Mouse (Mus musculus): ENCODE data around the gene Sec24a. TPM values are rescaled to one million over a fixed set of nuclear protein-coding genes. Genes with fewer than 3 reads are reported as not detected.
"Not testable (repeated sequence)": the region's sequence is repeated elsewhere in the genome, so short reads cannot be mapped to it uniquely, and the experiment has no call there.

The Sec24a gene
- polyA plus RNA-seq, 1 experiment from 2014 or later: 14.6 TPM

DNA sequence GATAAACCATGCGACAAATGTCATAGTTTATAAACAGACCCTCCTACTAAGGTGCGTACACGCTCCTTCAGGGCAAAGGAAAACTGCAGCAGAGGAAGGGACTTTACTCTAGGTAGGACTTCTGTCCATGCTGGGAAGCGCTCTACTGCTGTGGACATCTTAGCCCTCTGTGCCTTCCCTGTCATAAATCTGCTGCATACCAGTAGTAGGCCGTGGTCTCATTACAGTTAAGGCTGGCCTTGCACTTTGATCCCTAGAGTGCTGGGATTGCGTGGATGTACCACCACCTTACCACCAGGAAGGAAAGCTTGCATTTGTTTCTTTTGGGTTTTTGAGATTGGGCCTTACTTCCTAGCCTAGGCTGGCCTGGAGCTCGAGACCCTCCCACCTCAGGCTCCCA lies 27.2 kb upstream of the Sec24a start:
- no peaks in the 10 kb centered on the region for H3K27me3 ChIP-seq (replicated peaks; ENCODE audit: control insufficient read depth, insufficient read depth, low read length)
- no peak overlapping the region for H3K4me3 ChIP-seq (replicated peaks; ENCODE audit: low read length)
- no peak overlapping the region for H3K9ac ChIP-seq (replicated peaks; ENCODE audit: low read depth, low read length)
- no peak overlapping the region for H3K4me2 ChIP-seq (ENCODE audit: low read length)
- no peaks in the 10 kb centered on the region for H3K9me3 ChIP-seq (ENCODE audit: control insufficient read depth, low read length)
- 95% methylated on average over 7 of the region's 7 CpGs for WGBS
- H3K36me3 ChIP-seq (ENCODE audit: control insufficient read depth, insufficient read depth): peaks cover 15% of the 10 kb centered on the region
- ATAC-seq: no peak
- H3K4me1 ChIP-seq (replicated peaks; ENCODE audit: control insufficient read depth, insufficient read depth, low read length): no peaks in the 10 kb centered on the region
- no peak overlapping the region for H3K27ac ChIP-seq (ENCODE audit: low read length)

DNA sequence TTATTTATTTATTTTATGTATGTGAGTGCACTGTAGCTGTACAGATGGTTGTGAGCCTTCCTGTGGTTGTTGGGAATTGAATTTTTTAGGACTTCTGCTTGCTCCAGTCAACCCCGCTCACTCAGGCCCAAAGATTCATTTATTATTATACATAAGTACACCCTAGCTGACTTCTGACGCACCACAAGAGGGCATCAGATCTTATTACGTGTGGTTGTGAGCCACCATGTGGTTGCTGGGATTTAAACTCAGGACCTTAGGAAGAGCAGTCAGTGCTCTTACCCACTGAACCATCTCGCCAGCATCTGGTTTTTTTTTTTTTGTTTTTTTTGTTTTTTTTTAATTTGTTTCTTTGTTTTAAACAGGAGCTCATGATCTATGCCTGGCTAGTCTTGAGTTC lies 26.3 kb upstream of the Sec24a start:
- H3K4me2 ChIP-seq (ENCODE audit: low read length); H3K4me1 ChIP-seq (replicated peaks; ENCODE audit: control insufficient read depth, insufficient read depth, low read length); H3K27me3 ChIP-seq (replicated peaks; ENCODE audit: control insufficient read depth, insufficient read depth, low read length); H3K27ac ChIP-seq (ENCODE audit: low read length); ATAC-seq; H3K9me3 ChIP-seq (ENCODE audit: control insufficient read depth, low read length); H3K4me3 ChIP-seq (replicated peaks; ENCODE audit: low read length); H3K9ac ChIP-seq (replicated peaks; ENCODE audit: low read depth, low read length): not testable (repeated sequence)
- H3K36me3 ChIP-seq (ENCODE audit: control insufficient read depth, insufficient read depth): peaks cover 16% of the 10 kb centered on the region
- WGBS: 79% methylated on average over 4 of the region's 4 CpGs

DNA sequence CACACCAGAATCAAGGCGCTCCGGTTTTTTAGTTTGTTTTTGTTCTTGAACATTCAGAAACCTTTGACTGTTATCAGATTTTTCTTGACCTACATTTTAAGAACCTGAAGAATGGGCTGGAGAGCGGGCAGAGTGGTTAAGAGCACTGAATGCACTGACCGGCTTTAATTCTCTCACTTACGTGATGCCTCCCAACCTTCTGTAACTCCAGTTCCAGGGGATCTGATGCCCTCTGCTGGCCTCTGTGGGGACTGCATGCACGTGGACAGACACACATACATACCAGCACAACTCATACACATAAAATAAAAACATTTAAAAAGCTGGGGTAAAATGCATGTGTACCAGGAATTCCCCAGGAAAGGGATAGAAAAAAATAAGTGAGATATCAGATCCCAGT lies 22.5 kb upstream of the Sec24a start:
- no peaks in the 10 kb centered on the region for H3K27me3 ChIP-seq (replicated peaks; ENCODE audit: control insufficient read depth, insufficient read depth, low read length)
- WGBS: 91% methylated on average over 6 of the region's 6 CpGs
- no peak overlapping the region for H3K9ac ChIP-seq (replicated peaks; ENCODE audit: low read depth, low read length)
- H3K36me3 ChIP-seq (ENCODE audit: control insufficient read depth, insufficient read depth): peaks cover 20% of the 10 kb centered on the region
- no peak overlapping the region for H3K4me2 ChIP-seq (ENCODE audit: low read length)
- H3K4me3 ChIP-seq (replicated peaks; ENCODE audit: low read length): no peak overlapping the region
- ATAC-seq: no peak
- no peak overlapping the region for H3K27ac ChIP-seq (ENCODE audit: low read length)
- no peaks in the 10 kb centered on the region for H3K9me3 ChIP-seq (ENCODE audit: control insufficient read depth, low read length)
- H3K4me1 ChIP-seq (replicated peaks; ENCODE audit: control insufficient read depth, insufficient read depth, low read length): no peaks in the 10 kb centered on the region

DNA sequence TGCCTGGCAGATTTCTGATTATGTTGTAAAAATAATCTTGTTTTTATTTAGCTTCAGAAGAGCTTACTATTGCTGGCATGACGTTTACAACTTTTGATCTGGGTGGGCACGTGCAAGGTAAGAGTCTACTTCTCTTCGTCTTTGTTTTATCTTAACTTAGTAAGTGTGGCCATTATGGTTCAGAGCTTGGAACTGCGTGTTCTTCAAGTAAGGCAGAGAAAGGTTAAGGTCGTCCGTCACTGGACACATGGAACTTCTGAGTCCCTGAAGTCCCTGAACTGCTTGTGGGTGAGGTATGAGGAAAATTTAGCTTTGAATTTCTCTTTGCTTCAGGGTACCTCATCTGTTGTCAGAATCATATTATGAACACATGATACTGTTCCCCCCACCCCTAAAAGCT lies 19.3 kb upstream of the Sec24a start:
- Histone ChIP-seq H3K9ac (replicated peaks; ENCODE audit: low read depth, low read length) (no peak overlapping the region), H3K4me1 (replicated peaks; ENCODE audit: control insufficient read depth, insufficient read depth, low read length) (no peaks in the 10 kb centered on the region), H3K27me3 (replicated peaks; ENCODE audit: control insufficient read depth, insufficient read depth, low read length) (no peaks in the 10 kb centered on the region), H3K4me2 (ENCODE audit: low read length) (no peak overlapping the region), H3K4me3 (replicated peaks; ENCODE audit: low read length) (no peak overlapping the region), H3K36me3 (ENCODE audit: control insufficient read depth, insufficient read depth) (peaks cover 25% of the 10 kb centered on the region), H3K9me3 (ENCODE audit: control insufficient read depth, low read length) (no peaks in the 10 kb centered on the region), H3K27ac (ENCODE audit: low read length) (no peak overlapping the region)
- no peak for ATAC-seq
- WGBS: 92% methylated on average over 6 of the region's 6 CpGs

DNA sequence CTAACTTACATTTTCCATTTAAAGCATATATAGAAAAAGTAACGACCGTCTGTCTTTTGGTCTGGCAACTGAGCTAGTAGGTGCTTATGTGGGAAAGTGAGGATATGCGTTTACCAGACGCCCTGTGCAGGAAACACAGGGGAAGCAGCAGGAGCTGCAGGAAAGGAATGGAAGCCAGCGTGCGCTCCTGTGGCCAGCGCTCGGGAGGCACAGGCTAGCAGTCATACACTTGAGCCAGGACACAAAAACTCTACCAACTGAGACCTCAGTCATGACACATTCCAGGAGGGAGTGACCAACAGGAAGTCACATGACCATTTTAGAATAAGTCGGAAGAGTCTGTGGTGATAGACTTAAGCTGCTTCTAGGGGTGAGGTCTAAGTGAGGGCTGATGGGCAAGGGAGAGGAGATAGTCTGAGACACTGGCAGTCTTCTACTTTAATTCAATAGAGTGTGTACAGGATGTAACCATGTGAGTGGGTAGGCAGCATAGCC lies 17.4 kb upstream of the Sec24a start:
- H3K27me3 ChIP-seq (replicated peaks; ENCODE audit: control insufficient read depth, insufficient read depth, low read length): no peaks in the 10 kb centered on the region
- peaks cover 21% of the 10 kb centered on the region for H3K36me3 ChIP-seq (ENCODE audit: control insufficient read depth, insufficient read depth)
- no peaks in the 10 kb centered on the region for H3K9me3 ChIP-seq (ENCODE audit: control insufficient read depth, low read length)
- ATAC-seq: no peak
- H3K4me1 ChIP-seq (replicated peaks; ENCODE audit: control insufficient read depth, insufficient read depth, low read length): no peaks in the 10 kb centered on the region
- no peak overlapping the region for H3K4me2 ChIP-seq (ENCODE audit: low read length)
- 92% methylated on average over 9 of the region's 9 CpGs for WGBS
- no peak overlapping the region for H3K9ac ChIP-seq (replicated peaks; ENCODE audit: low read depth, low read length)
- H3K4me3 ChIP-seq (replicated peaks; ENCODE audit: low read length): no peak overlapping the region
- no peak overlapping the region for H3K27ac ChIP-seq (ENCODE audit: low read length)

DNA sequence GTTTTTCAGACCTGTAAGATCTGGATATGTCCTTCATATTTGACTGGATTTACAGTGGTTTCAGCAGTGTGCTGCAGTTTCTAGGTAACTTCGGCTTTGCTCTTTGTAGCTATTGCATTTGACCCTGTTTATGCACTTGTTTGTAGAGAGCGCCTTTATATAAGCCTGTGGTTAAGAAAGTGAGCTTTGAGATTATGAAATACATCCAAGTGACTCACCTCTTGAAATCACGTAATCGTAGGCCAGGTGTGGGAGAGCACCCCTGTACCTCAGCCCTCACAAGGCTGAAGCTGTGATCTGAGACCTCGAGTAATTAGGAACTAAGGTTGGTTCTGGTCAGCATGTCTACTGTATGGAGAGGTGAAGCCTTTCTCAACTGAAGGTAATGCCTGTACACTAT lies 14.0 kb upstream of the Sec24a start:
- WGBS: 95% methylated on average over 5 of the region's 5 CpGs
- Histone ChIP-seq H3K36me3 (ENCODE audit: control insufficient read depth, insufficient read depth) (peaks cover 10% of the 10 kb centered on the region; the same call in 1 of the 2 replicates), H3K4me2 (ENCODE audit: low read length) (no peak overlapping the region), H3K9me3 (ENCODE audit: control insufficient read depth, low read length) (no peaks in the 10 kb centered on the region), H3K27ac (ENCODE audit: low read length) (no peak overlapping the region), H3K4me3 (replicated peaks; ENCODE audit: low read length) (no peak overlapping the region), H3K4me1 (replicated peaks; ENCODE audit: control insufficient read depth, insufficient read depth, low read length) (no peaks in the 10 kb centered on the region), H3K27me3 (replicated peaks; ENCODE audit: control insufficient read depth, insufficient read depth, low read length) (no peaks in the 10 kb centered on the region), H3K9ac (replicated peaks; ENCODE audit: low read depth, low read length) (no peak overlapping the region)
- ATAC-seq: no peak

DNA sequence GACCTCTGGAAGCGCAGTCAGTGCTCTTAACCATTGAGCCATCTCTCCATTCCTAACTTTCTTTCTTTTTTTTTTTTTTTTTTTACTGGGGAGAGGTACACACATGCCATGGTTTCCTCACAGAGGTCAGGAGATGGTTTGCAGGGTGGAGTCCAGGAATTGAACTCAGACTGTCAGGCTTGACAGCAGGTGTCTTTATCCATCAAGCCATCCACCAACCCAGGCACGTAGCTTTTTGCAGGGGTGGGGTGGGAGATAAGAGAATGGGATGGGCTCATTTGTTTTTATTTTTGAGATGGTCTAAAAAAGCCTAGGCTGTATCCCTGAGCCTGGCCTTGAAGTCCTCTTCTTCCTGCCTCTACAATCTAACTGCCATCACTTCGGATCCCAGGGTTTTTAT lies 12.1 kb upstream of the Sec24a start:
- Histone ChIP-seq H3K4me3 (replicated peaks; ENCODE audit: low read length) (no peak overlapping the region), H3K4me1 (replicated peaks; ENCODE audit: control insufficient read depth, insufficient read depth, low read length) (no peaks in the 10 kb centered on the region), H3K9ac (replicated peaks; ENCODE audit: low read depth, low read length) (no peak overlapping the region), H3K27ac (ENCODE audit: low read length) (no peak overlapping the region), H3K36me3 (ENCODE audit: control insufficient read depth, insufficient read depth) (peaks cover 4% of the 10 kb centered on the region; the same call in 1 of the 2 replicates), H3K9me3 (ENCODE audit: control insufficient read depth, low read length) (no peaks in the 10 kb centered on the region), H3K27me3 (replicated peaks; ENCODE audit: control insufficient read depth, insufficient read depth, low read length) (no peaks in the 10 kb centered on the region), H3K4me2 (ENCODE audit: low read length) (no peak overlapping the region)
- WGBS: 93% methylated on average over 3 of the region's 3 CpGs
- ATAC-seq: no peak

DNA sequence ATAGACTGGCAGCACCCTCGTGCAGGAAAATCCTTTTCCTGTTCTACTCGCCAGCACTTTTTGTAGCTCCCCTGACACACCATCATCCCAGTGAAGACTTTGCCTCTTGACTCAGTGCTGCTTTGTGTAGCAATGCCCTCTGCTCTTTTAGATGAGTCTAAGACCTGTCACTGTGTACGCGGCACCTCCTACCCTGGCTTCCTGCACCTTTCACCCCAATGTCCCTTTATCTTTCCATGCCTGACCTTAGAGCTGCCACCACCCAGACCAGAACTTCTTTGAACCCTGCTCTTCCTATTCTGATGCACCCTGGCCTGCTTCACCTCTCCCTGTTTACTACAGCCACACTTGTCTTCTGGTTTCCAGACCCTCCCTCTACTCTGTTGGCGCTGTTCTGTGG lies 4.9 kb upstream of the Sec24a start:
- no peak for ATAC-seq
- no peaks in the 10 kb centered on the region for H3K27me3 ChIP-seq (replicated peaks; ENCODE audit: control insufficient read depth, insufficient read depth, low read length)
- H3K36me3 ChIP-seq (ENCODE audit: control insufficient read depth, insufficient read depth): no peaks in the 10 kb centered on the region
- H3K9me3 ChIP-seq (ENCODE audit: control insufficient read depth, low read length): no peaks in the 10 kb centered on the region
- no peak overlapping the region for H3K4me3 ChIP-seq (replicated peaks; ENCODE audit: low read length)
- H3K27ac ChIP-seq (ENCODE audit: low read length): no peak overlapping the region
- no peak overlapping the region for H3K9ac ChIP-seq (replicated peaks; ENCODE audit: low read depth, low read length)
- no peak overlapping the region for H3K4me2 ChIP-seq (ENCODE audit: low read length)
- 80% methylated on average over 5 of the region's 5 CpGs for WGBS
- H3K4me1 ChIP-seq (replicated peaks; ENCODE audit: control insufficient read depth, insufficient read depth, low read length): peaks cover 8% of the 10 kb centered on the region

DNA sequence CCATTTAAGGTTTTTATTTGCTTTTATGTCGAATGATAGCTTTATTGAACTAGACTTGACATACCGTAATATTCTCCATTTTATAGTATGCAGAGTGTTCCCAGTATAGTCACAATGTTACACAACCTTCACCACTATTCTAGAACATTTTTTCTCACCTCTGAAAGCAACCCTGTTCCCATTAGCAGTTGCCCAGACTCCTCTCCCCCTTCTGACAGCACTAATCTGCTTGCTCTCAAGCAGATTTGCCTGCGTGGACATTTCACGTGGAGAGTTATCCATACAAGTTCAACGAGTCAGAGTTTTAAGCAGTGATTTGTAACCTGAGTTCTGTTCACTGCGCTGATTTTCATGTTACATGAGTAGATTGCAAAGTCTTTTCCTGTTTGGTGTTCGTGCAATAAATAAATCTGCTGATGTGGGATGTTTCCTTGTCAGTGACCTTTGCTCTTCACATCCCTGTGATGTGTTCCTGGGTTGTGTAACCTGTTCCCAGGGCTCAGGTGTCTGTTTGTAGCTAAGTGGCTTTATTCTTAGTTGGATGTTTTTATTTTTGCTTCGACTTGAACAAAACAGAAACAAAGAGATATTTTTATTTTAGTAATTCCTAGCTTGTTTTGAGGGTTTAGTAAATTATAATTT lies 4.3 kb upstream of the Sec24a start:
- Histone ChIP-seq H3K4me3 (replicated peaks; ENCODE audit: low read length) (no peak overlapping the region), H3K4me2 (ENCODE audit: low read length) (no peak overlapping the region), H3K36me3 (ENCODE audit: control insufficient read depth, insufficient read depth) (no peaks in the 10 kb centered on the region), H3K9ac (replicated peaks; ENCODE audit: low read depth, low read length) (no peak overlapping the region), H3K27me3 (replicated peaks; ENCODE audit: control insufficient read depth, insufficient read depth, low read length) (no peaks in the 10 kb centered on the region), H3K9me3 (ENCODE audit: control insufficient read depth, low read length) (no peaks in the 10 kb centered on the region), H3K4me1 (replicated peaks; ENCODE audit: control insufficient read depth, insufficient read depth, low read length) (peaks cover 11% of the 10 kb centered on the region), H3K27ac (ENCODE audit: low read length) (no peak overlapping the region)
- no peak for ATAC-seq
- WGBS: 87% methylated on average over 8 of the region's 8 CpGs

DNA sequence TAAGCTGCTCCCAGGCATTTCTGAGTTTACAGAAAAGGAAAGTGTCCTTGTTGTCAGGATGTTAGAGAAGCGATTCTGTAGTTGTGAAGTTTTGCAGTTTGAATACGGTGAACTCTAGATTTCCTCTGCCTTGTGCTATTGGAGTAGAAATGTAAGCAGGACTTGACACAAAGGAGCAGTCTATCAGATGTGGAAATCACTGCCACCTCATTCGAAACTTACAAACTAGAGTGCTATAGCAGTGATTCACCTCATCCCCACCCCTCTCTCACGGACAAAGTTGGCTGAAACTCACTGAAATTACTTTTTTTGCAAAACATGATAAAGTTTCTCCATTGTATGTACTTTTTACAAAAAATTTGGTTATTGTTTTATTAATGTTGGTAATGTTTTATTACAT lies 1.4 kb upstream of the Sec24a start:
- Histone ChIP-seq H3K27ac (ENCODE audit: low read length) (no peak overlapping the region), H3K9ac (replicated peaks; ENCODE audit: low read depth, low read length) (no peak overlapping the region), H3K27me3 (replicated peaks; ENCODE audit: control insufficient read depth, insufficient read depth, low read length) (peaks cover 4% of the 10 kb centered on the region; the same call in 1 of the 2 replicates), H3K36me3 (ENCODE audit: control insufficient read depth, insufficient read depth) (no peaks in the 10 kb centered on the region), H3K4me2 (ENCODE audit: low read length) (peak overlapping the region; percentile 98), H3K4me1 (replicated peaks; ENCODE audit: control insufficient read depth, insufficient read depth, low read length) (peaks cover 11% of the 10 kb centered on the region), H3K4me3 (replicated peaks; ENCODE audit: low read length) (no peak overlapping the region), H3K9me3 (ENCODE audit: control insufficient read depth, low read length) (no peaks in the 10 kb centered on the region)
- 85% methylated on average over 4 of the region's 4 CpGs for WGBS
- no peak for ATAC-seq
